Mouse (Mus musculus): Measurements from ENCODE around the gene Ccdc171. TPM values are rescaled to one million over a fixed set of nuclear protein-coding genes. Genes with fewer than 3 reads are reported as not detected.

Gene Ccdc171
- polyA plus RNA-seq, 1 experiment, result 1.3 TPM

DNA sequence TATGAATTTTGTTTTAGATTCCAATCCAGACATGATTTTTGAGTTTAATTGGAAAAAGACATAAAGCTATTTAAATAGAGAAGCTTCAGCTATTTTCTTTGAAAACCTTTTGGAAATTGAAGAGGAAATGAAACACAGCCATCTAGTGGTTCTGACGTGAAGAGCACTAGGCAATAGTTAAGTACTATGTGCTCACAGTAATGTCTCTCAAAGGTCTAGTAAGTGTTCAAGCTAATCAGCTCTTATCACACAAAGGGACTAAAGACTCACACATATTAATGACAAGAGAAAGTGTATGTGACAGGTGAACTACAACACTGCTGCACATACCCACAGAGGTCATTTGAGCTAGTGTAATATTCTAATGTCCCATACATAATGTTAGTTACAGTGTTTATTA lies 54.8 kb downstream of the Ccdc171 start:
- TF ChIP-seq GATA1 (IDR thresholded peaks at IDR 0.05; ENCODE audit: low read length), result no peak

DNA sequence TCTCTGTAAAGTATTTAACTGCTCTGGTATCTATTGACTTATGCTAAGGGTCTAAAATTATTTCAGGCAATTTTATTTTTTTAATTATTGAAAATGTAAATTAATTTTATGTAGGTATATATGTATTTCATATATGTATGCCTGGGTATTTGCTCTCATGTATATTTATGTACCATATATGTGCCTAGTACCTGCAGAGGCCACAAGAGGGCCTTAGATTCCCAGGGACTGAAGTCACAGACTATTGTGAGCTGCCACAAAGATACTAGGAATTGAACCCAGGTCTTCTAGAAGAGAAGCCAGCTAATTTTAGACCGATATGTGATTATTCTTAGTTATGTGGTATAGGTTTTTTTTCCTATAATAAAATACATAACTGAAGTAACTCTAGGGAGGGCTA lies 62.2 kb downstream of the Ccdc171 start:
- no peak for TF ChIP-seq GATA1 (IDR thresholded peaks at IDR 0.05; ENCODE audit: low read length)

DNA sequence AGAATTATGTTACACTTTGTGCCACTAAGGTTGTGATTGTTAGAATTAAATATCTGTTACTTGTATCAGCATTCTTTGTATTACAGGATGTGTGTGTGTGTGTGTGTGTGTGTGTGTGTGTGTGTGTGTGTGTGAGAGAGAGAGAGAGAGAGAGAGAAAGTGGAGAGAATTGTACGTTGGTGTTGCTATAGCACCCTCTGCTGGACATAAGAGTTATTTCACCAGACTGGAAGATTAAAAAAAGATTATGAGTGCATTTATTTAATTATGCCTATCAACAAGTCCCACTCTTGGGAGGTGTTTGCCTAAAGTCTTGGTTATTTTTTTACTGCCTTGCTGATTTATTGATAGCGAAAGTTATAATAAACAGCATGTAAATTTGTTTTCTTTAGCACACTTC lies 71.1 kb downstream of the Ccdc171 start:
- no peak for TF ChIP-seq GATA1 (IDR thresholded peaks at IDR 0.05; ENCODE audit: low read length)

DNA sequence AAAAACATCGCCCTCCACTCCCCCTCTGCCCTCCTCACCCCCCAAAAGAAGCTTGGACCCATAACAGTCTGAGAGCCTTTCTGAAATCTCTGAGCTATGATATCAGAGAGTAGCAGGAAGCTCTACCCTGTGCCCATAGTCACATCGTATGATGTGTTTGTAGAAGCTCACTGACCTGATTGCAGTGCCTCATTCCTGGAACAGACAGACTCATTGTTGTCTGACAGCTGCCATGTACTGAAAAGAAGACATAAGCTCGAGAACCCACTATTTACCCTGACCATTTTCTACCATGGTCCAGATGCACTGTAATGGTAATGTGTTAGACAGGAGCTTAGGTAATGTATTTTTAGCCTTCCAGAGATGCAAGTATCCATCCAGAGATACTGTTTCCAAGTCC lies 85.8 kb downstream of the Ccdc171 start:
- no peak for TF ChIP-seq GATA1 (IDR thresholded peaks at IDR 0.05; ENCODE audit: low read length)

DNA sequence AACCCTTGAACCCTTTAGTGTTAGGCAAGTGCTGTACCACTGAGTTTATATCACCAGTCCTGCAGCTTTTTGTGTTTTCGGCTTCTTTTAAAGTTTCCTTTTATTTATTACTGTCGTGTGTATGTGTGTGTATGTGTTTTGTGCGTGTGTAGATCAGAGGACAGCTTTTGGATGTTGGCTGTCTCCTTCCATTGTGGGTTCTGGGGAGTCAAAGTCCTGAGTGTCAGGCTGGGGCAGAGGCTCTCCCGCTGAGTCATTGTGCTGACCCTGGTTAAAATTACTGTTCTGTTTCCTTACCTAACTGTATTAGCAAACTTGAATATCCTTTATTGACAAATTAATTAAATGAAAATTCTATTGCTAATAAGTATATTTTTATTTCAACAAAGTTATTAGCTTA lies 98.4 kb downstream of the Ccdc171 start:
- TF ChIP-seq GATA1 (IDR thresholded peaks at IDR 0.05; ENCODE audit: low read length), result no peak

DNA sequence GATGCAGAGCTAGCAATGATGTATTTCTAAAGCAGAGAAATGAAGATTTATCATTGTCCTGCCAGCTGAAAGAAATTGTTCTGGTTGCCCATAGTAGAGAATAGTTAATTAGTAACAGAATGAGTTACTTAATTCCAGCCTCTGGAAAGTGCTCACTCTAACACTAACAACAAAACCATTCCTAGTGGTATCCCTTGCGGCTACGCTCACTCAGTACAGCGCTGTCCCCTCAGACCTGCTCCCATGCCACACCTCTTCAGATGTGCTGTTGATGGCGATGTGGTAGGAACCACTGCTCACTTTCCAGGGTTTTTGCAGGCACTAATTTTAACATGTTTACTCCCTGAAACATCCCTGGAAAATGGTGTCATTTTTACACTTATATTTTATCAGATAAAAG lies 126.1 kb downstream of the Ccdc171 start:
- no peak for TF ChIP-seq GATA1 (IDR thresholded peaks at IDR 0.05; ENCODE audit: low read length)

DNA sequence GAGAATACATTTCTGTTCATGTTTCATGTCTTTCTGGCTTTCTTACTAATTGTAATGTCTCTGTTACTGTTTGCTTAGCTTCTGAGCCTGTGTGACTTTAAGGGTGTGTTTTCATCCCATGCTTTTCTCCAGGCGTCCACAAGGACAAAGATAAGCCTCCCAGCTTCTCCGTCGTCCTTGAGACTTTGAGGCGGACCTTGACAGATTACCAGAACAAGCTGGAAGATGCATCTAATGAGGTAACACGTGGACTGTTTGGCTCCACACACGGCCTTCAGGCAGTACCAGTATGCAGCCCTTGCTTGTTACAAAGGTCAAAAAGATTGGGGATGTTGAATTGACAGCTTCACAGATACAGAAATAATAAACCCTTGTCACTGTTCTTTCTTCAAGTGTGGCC lies 130.1 kb downstream of the Ccdc171 start:
- no peak for TF ChIP-seq GATA1 (IDR thresholded peaks at IDR 0.05; ENCODE audit: low read length)

DNA sequence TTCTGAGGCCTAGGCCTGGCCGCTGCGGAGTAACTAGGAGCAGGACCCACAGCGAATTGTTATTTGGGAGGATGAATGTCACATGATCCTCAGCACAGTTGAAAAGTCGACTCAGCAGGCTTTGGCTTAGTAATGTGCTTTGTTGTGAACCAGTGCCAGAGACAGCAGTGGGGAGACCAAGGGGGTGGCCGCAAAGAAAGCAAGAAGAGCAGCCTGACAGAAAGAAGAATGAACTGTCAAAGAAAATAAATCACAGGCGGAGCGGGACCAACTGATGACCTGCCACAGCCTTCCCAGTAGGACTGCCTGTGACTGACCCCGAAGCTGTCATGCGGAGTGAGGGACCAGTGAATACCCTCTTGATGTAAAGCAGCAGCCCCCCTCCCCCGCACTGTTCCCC lies 131.2 kb downstream of the Ccdc171 start:
- no peak for TF ChIP-seq GATA1 (IDR thresholded peaks at IDR 0.05; ENCODE audit: low read length)

DNA sequence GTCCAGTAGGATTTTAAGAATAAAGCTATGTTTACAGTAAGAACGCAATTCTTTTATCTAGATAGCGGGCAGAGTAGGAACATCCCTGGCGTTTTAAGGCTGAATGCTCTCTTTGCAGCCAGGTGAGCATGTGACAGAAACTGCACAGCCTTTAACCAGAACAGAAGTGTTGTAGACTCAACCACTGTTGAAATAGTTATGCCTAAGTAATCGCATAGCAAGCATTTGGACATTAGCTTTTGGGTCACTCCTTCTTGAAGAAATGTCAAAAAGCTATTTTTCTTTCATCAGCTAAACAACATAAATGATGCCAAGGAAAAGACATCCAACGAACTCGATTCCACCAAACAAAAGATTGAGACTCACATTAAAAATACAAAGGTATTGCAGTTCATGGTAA lies 131.7 kb downstream of the Ccdc171 start:
- TF ChIP-seq GATA1 (IDR thresholded peaks at IDR 0.05; ENCODE audit: low read length), result no peak

DNA sequence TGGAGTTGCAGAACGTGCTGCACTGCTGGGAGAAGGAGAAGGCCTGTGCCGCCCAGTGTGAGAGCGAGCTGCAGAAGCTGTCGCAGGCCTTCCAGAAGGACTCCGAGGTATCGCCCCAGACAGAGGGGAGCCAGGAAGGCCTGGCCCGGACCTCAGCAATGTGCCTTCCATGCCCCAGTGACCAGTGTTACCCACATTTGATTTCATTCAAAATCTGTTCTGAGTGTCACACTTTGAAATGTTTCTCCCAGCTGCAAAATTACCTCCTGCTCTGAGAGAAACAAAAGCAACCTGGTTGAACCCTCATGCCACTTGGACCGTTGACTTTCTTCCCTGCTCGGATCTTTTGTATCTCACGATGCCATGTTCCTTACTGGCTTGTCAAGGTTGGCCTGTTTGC lies 133.1 kb downstream of the Ccdc171 start:
- TF ChIP-seq GATA1 (IDR thresholded peaks at IDR 0.05; ENCODE audit: low read length), result no peak

DNA sequence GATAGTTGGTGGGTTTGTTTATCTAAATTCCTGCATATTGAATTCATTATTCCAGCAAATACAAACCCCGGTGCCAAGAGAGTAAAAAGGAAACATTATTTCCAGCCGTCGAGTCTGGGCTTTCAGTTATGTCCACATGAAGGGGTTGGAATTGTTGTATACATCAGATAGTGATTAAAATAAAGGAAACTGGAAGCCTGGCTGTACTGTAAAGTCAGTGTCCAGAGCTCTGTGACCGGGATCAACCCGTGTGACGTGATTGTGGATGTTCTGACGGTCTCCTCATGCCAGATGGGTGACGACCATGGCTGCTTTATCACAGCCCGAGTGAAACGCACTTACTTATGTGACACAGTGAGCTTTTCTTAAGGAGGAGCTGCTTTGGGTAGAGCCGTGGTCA lies 134.1 kb downstream of the Ccdc171 start:
- TF ChIP-seq GATA1 (IDR thresholded peaks at IDR 0.05; ENCODE audit: low read length), result no peak

DNA sequence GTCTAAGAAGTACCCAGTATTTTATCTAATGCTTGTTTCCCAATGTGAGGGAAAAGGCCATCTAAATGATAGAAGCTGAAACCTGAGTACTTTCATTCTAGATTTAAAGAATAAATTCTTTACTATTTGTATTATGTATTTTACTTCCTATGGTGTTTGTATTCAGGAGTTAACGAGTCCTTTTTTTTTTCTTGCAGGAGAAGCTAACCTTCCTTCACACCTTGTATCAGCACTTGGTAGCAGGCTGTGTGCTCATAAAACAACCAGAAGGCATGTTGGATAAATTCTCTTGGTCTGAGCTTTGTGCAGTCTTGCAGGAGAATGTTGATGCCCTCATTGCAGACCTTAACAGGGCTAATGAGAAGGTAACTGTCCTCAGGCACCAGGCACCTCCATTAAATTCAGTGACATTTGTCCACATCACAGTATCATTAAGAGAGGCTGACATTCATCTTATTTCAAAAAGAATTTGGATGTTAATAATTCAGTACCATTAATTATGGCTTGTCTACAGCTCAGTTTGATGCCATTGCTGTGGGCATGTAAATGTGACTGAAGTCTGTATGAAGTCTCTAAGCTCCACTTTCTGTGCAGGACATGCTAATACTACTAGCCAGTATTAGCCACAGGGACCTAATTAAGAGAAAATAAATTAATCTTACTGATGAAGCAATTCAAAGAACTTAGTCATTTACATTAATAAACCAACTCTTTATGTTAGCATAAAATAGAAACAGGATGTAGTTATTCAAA lies 136.3 kb downstream of the Ccdc171 start:
- no peak for TF ChIP-seq GATA1 (IDR thresholded peaks at IDR 0.05; ENCODE audit: low read length)

DNA sequence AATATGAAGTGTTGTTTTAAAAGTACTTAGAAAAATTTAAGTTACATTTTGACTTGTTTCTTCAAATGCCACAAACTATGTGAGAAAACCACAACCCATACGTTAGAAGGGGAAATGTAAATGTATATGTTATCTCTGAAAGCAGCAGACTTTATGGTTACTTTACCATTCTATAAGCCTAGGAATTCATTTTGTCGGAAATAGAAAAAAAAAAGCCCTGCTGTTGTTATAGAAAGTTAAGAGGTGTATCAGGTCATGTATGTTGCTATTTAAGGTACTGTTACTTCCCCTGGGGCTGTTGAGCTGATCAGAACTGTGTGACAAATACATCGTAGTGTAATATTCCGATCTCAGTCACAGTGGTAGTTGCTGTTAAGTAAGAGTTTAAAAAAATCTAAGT lies 137.0 kb downstream of the Ccdc171 start:
- no peak for TF ChIP-seq GATA1 (IDR thresholded peaks at IDR 0.05; ENCODE audit: low read length)

DNA sequence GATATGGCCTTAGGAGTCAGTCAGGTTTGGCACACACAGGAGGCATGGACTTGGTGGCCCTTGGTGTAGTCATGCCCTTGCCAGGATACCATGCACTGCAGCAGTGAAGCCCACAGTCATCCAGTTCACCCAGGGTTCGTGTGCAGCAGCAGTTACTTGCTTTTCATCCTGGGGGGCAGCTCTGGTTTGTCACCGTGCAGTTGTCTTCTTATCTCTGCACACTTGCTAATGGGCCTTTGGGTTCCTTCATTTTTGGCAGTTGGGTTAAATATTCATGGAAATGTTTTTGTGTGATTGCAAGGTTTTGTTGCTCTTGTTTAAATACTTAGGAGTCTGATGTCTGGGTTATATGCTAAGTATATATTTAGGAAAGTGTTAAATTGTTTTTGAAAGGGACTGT lies 144.2 kb downstream of the Ccdc171 start:
- TF ChIP-seq GATA1 (IDR thresholded peaks at IDR 0.05; ENCODE audit: low read length), result no peak

DNA sequence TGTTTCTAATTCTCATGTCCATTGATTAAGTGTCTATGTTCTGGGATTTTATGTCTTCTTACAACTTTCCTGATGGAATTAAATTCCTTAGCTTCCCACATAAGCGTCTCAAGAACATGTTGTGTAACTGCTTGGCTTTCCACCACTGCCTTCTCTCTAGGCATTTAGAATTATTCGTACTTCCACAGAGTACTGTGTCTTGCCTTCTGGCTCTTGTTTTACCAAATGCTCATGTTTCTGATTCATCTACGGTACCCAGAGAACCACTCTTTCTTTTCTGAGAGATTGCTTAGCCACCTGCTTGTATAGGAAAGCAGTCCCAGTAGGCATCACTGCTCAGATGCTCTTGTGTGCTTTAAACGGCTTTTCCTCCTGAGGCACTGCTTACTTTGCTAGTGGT lies 151.1 kb downstream of the Ccdc171 start:
- TF ChIP-seq GATA1 (IDR thresholded peaks at IDR 0.05; ENCODE audit: low read length), result no peak

DNA sequence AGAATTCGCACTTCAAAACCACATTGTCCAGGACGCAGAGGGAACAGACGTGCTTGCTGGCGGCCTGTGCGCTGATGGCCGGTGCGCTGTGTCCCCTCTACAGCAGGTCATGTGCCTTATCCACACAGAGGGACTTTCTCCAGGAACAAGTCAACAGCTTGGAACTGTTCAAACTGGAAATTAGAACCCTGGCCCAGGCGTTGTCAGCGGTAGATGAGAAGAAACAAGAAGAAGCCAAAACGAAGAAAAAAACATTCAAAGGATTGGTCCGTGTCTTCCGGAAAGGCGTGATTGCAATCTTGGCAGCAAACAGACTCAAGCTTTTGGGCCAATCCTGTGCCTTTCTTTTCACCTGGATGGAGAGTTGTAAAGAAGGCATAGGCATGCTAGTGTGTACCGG lies 155.7 kb downstream of the Ccdc171 start:
- TF ChIP-seq GATA1 (IDR thresholded peaks at IDR 0.05; ENCODE audit: low read length), result no peak

DNA sequence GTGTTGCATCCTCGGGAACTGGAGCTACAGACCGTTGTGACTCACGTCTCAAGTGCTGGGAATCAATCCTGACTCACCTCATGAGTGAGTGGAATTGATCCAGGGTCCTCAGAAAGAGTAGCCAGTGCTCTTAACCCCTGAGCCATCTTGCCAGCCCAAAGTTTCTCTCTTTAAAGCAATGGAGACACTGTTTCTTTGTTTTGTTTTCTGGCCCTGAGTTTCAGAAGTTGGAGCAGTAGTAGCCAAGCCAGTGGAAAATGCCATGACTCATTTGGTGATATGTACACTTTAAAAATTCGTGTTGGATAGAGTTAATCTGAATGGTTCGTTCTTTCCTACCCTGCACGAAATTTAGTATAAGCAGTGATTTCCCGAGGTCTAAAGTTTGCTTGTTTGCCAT lies 157.5 kb downstream of the Ccdc171 start:
- TF ChIP-seq GATA1 (IDR thresholded peaks at IDR 0.05; ENCODE audit: low read length), result no peak

DNA sequence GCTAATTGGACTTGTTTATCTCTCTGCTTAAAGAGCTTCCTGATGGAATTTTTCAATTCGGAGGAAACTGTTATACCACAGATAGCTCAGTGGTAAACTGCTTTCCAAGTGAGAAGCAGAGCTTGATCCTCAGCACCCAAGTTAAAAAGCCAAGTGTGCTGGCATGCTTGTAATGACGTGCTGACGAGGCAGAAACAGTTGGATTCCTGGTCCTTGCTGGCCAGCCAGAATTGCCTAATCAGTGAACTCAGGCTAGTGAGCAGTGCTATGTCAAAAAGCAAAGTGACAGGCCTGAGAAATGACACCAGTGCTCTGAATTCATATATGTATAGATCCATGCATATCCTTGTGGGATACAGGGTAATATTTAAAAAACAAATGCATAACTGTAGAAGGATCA lies 174.8 kb downstream of the Ccdc171 start:
- TF ChIP-seq GATA1 (IDR thresholded peaks at IDR 0.05; ENCODE audit: low read length), result no peak

All from G1E-ER4 (cell line).